Mouse (Mus musculus) heart, embryonic 13.5 days (tissue): ENCODE data around the gene Gm21292. TPM values are rescaled to one million over a fixed set of nuclear protein-coding genes. Genes with fewer than 3 reads are reported as not detected.
"Not testable (repeated sequence)": the region's sequence is repeated elsewhere in the genome, so short reads cannot be mapped to it uniquely, and the experiment has no call there.

Experiments
- ATAC-seq: fragments of 200-750 bp; cut with Nextera tagmentation; 2 replicates; pipeline ENCODE4 v1.8.0; 2017; ENCODE audit warnings: moderate TSS enrichment; ENCODE audit not compliant: insufficient number of reproducible peaks, low FRiP score, low TSS enrichment; ENCODE audit errors: extremely low read depth
- H3K27ac ChIP-seq: fragments of 300-500 bp; sonication (generic); replicated peaks from 2 replicates; pipeline ENCODE4 v1.5.1; 2015; ENCODE audit warnings: moderate library complexity, mild to moderate bottlenecking, inconsistent platforms
- H3K27me3 ChIP-seq: fragments of 300-500 bp; sonication (generic); replicated peaks from 2 replicates; pipeline ENCODE4 v1.6.1; 2015; ENCODE audit warnings: mild to moderate bottlenecking, inconsistent platforms
- H3K36me3 ChIP-seq: fragments of 300-500 bp; sonication (generic); 2 replicates; pipeline ENCODE4 v1.6.1; 2015; ENCODE audit warnings: mild to moderate bottlenecking, inconsistent platforms
- H3K4me1 ChIP-seq: fragments of 300-500 bp; sonication (generic); 2 replicates; pipeline ENCODE4 v1.6.1; 2015; ENCODE audit warnings: inconsistent platforms
- H3K4me2 ChIP-seq: fragments of 300-500 bp; sonication (generic); 2 replicates; pipeline ENCODE4 v1.6.1; 2015; ENCODE audit warnings: inconsistent platforms, mild to moderate bottlenecking, moderate library complexity
- H3K4me3 ChIP-seq: fragments of 300-500 bp; sonication (generic); 2 replicates; pipeline ENCODE4 v1.5.1; 2015; ENCODE audit warnings: moderate library complexity, mild to moderate bottlenecking, inconsistent platforms
- H3K9ac ChIP-seq: fragments of 300-500 bp; sonication (generic); 2 replicates; pipeline ENCODE4 v1.6.1; 2015; ENCODE audit warnings: inconsistent platforms, mild to moderate bottlenecking, moderate library complexity
- H3K9me3 ChIP-seq: fragments of 300-500 bp; sonication (generic); 2 replicates; pipeline ENCODE4 v1.6.1; 2016; ENCODE audit warnings: inconsistent platforms
- WGBS: fragments of 180-500 bp; shearing (Covaris S2); methylation state at CpG from one replicate; pipeline ENCODE4 v1.1.7; 2015; ENCODE audit warnings: mixed read lengths; 5-methylcytosine and 5-hydroxymethylcytosine counted together
- polyA plus RNA-seq: library from polyadenylated mRNA; unstranded; fragments of >200 nt; fragmentation: Nextera tagmentation; extraction: Ambion mirVana; gene quantifications from 2 replicates; pipeline ENCODE4 v1.2.1, GENCODE M21; 2015

Gm21292 gene
- not detected in 2 replicates for polyA plus RNA-seq

DNA sequence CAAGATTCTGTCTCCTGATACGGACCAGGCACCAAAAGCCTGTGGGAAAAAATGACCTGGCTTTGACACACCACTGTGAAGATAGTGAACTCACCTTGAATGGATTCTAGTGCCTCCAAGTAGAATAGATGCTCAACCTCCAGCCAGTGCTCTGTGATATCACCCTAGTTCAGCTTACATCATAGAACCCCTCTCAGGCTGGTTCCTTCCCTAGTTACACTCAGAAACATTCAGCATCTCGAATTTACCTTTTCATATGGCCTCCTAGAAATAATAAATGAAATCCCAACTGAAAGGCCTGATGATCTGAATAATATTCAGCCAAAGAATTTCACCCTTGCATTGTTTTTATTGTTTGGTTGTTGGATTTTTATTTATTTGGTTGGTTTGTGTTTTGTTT is at the start of gene Gm21292:
TSS of gene Gm21292 (minus strand) at position 101 of the 400 bp plus-strand sequence.
- ATAC-seq, H3K9ac ChIP-seq, H3K9me3 ChIP-seq, H3K27ac ChIP-seq, H3K4me1 ChIP-seq, H3K36me3 ChIP-seq, H3K4me2 ChIP-seq, H3K27me3 ChIP-seq, H3K4me3 ChIP-seq: not testable (repeated sequence)
- 13% methylated on average over 1 of the region's 2 CpGs for WGBS

Other genes with a start within 250 kb of the Gm21292 start
- gene Gm21721, start 68.3 kb upstream of the Gm21292 start, polyA plus RNA-seq = not detected in 2 replicates
- gene Gm21812, start 213.3 kb upstream of the Gm21292 start, polyA plus RNA-seq = not detected in 2 replicates